7 mouse cellular contexts compared by ENCODE assay signal in genomic region chr10:45045268-45045928, GRCm38 (mm10). TPM values are rescaled to one million over a fixed set of nuclear protein-coding genes. Genes with fewer than 3 reads are reported as not detected.
DNase-seq lines count a peak whose midpoint lies in the region; ATAC-seq and TF ChIP-seq lines count a peak whose summit lies in the region.

No protein-coding gene starts in this region.

- intact Hi-C loops in gastrocnemius, adult 2 months (cut with DNase I): loop anchor here (2.0 to 5.0 kb wide), 2 partner anchors 588 to 753 kb away; no protein-coding TSS in a partner anchor

- ATAC-seq in intestine, embryonic 15.5 days: peak; percentile 67
- ATAC-seq in midbrain, embryonic 16.5 days: peak; percentile 90

- H3K4me1 ChIP-seq in intestine, embryonic 15.5 days (replicated peaks): 0 out of 2 replicates have a peak, but pooled peaks cover 3% of the 10 kb centered on the region
- peaks cover 25% of the 10 kb centered on the region for H3K4me1 ChIP-seq in limb, embryonic 10.5 days
- peaks cover 2% of the 10 kb centered on the region; the same call in 1 of the 2 replicates for H3K4me1 ChIP-seq in midbrain, embryonic 16.5 days (ENCODE audit: control insufficient read depth, insufficient read depth, low read length)

- WGBS in intestine, embryonic 15.5 days: 24% methylated on average over 12 of the region's 12 CpGs
- WGBS in limb, embryonic 10.5 days: 28% methylated on average over 12 of the region's 12 CpGs
- 30% methylated on average over 12 of the region's 12 CpGs for WGBS in midbrain, embryonic 16.5 days

- H3K9me3 ChIP-seq in intestine, embryonic 15.5 days: no peaks in the 10 kb centered on the region
- H3K9me3 ChIP-seq in limb, embryonic 10.5 days (replicated peaks): no peaks in the 10 kb centered on the region
- H3K9me3 ChIP-seq in midbrain, embryonic 16.5 days (replicated peaks; ENCODE audit: control insufficient read depth, low read length, poor library complexity, severe bottlenecking): no peaks in the 10 kb centered on the region

- no peaks in the 10 kb centered on the region for H3K27me3 ChIP-seq in intestine, embryonic 15.5 days (replicated peaks)
- H3K27me3 ChIP-seq in limb, embryonic 10.5 days (ENCODE audit: low read depth, poor library complexity, severe bottlenecking): peaks cover 4% of the 10 kb centered on the region; the same call in 1 of the 2 replicates
- no peaks in the 10 kb centered on the region; the same call in 1 of the 2 replicates for H3K27me3 ChIP-seq in midbrain, embryonic 16.5 days (ENCODE audit: control insufficient read depth, insufficient read depth, low read depth, low read length)

- TF ChIP-seq CTCF in gastrocnemius, adult 2 months (IDR thresholded peaks at IDR 0.05): peak; percentile 79

- peak; percentile 79 for DNase-seq in adipocyte (ENCODE audit: low spot score)
- peak; percentile 88 to 91 for DNase-seq in cerebellum, postnatal 14 days
- peak; percentile 74 for DNase-seq in gastrocnemius, adult 2 months
- peak; percentile 81 for DNase-seq in limb, embryonic 10.5 days (ENCODE audit: low spot score)
- peak; percentile 40 to 77 for DNase-seq in spleen, adult 18-20 months

- no peaks in the 10 kb centered on the region for H3K36me3 ChIP-seq in intestine, embryonic 15.5 days
- H3K36me3 ChIP-seq in limb, embryonic 10.5 days: no peaks in the 10 kb centered on the region
- H3K36me3 ChIP-seq in midbrain, embryonic 16.5 days (ENCODE audit: control insufficient read depth, insufficient read depth, low read length): no peaks in the 10 kb centered on the region

- H3K4me3 ChIP-seq in gastrocnemius, adult 2 months: peak overlapping the region; percentile 43; the same call in 1 of the 2 replicates
- H3K4me3 ChIP-seq in intestine, embryonic 15.5 days (replicated peaks): no peak overlapping the region
- H3K4me3 ChIP-seq in limb, embryonic 10.5 days: no peak overlapping the region
- H3K4me3 ChIP-seq in midbrain, embryonic 16.5 days (ENCODE audit: low read depth, low read length): no peak overlapping the region

- no peak overlapping the region for H3K4me2 ChIP-seq in intestine, embryonic 15.5 days (replicated peaks)
- H3K4me2 ChIP-seq in midbrain, embryonic 16.5 days (ENCODE audit: low read length): no peak overlapping the region

- H3K9ac ChIP-seq in intestine, embryonic 15.5 days: no peak overlapping the region
- H3K9ac ChIP-seq in midbrain, embryonic 16.5 days (ENCODE audit: low read depth, low read length): no peak overlapping the region

- H3K27ac ChIP-seq in gastrocnemius, adult 2 months: no peak overlapping the region
- no peak overlapping the region for H3K27ac ChIP-seq in intestine, embryonic 15.5 days
- no peak overlapping the region for H3K27ac ChIP-seq in limb, embryonic 10.5 days
- no peak overlapping the region for H3K27ac ChIP-seq in midbrain, embryonic 16.5 days (ENCODE audit: low read length)

RNA-seq across cellular contexts. Expression of gene Prep, which starts 21.6 kb away (rescaled TPM):
- total RNA-seq in gastrocnemius, adult 2 months (2021): 1 to 10 TPM; 6.4 to 7.3 TPM
- 24.5 and 25.4 TPM in 2 replicates for polyA plus RNA-seq in intestine, embryonic 15.5 days (2015; fragmentation: Nextera tagmentation; extraction: Ambion mirVana)
- 41.1 and 42.7 TPM in 2 replicates for polyA plus RNA-seq in limb, embryonic 10.5 days (2016; fragmentation: Nextera tagmentation; extraction: Ambion mirVana)
- 26.1 and 26.3 TPM in 2 replicates for polyA plus RNA-seq in midbrain, embryonic 16.5 days (2015; fragmentation: Nextera tagmentation; extraction: Ambion mirVana)
